Mouse (Mus musculus): ENCODE measurements around the gene Atrnl1.

- TF ChIP-seq CTCF (IDR thresholded peaks at IDR 0.05), result no peak
- no peak for TF ChIP-seq EP300 (IDR thresholded peaks at IDR 0.05)
These were observed 471.9 kb downstream of the Atrnl1 start for GRCm38 (mm10) chr19:58082751-58083150.
